Mouse (Mus musculus) left cerebral cortex, postnatal 25 days (tissue): ENCODE data around the gene Magi2. TPM values are rescaled to one million over a fixed set of nuclear protein-coding genes. Genes with fewer than 3 reads are reported as not detected.
"Not testable (repeated sequence)": the region's sequence is repeated elsewhere in the genome, so short reads cannot be mapped to it uniquely, and the experiment has no call there.

ENCODE experiments used
- DNase-seq, 2 experiments: peaks; one replicate each; pipeline ENCODE4 v3.0.0; 2022; ENCODE audit warnings: low spot score in 2 of 2, mixed read lengths in 1 of 2
- intact Hi-C: fragments of 180-260 bp; cut with DNase I; formaldehyde crosslinking; loops from one replicate; pipeline ENCODE4 v1.15.1; 2025
- total RNA-seq, 2 experiments: library from RNA; stranded (reverse); gene quantifications; 2 replicates each; pipeline ENCODE4 v1.2.3; 2021

The Magi2 gene
- total RNA-seq, 2 experiments from 2014 or later, result 118 to 120 TPM

- DNase-seq, intact Hi-C loops: not testable (repeated sequence)
Observed at GRCm38 (mm10) chr5:20272680-20273079, 1045.8 kb downstream of the Magi2 start.

- peak in 1 of 2 experiments; percentile 37 for DNase-seq
- intact Hi-C loops, result no loop called here
Observed at GRCm38 (mm10) chr5:20275632-20276031, 1048.8 kb downstream of the Magi2 start.

- no peak for DNase-seq
- intact Hi-C loops, result no loop called here
Observed at GRCm38 (mm10) chr5:20285080-20285840, 1058.4 kb downstream of the Magi2 start.

- intact Hi-C loops, result no loop called here
- DNase-seq, result no peak
Observed at GRCm38 (mm10) chr5:20294521-20294920, 1067.7 kb downstream of the Magi2 start.

GRCm38 (mm10) chr5:20299816-20300215 is 1073.0 kb downstream of the Magi2 start:
- no peak for DNase-seq
- intact Hi-C loops, result loop anchor here (5.0 kb wide), 2 partner anchors 73 to 147 kb away; no protein-coding TSS in a partner anchor

- DNase-seq, result peak in 1 of 2 experiments; percentile 74
- intact Hi-C loops, result loop anchor here (5.0 kb wide), 2 partner anchors 76 to 144 kb away; no protein-coding TSS in a partner anchor
Observed at GRCm38 (mm10) chr5:20303056-20303965, 1076.5 kb downstream of the Magi2 start.

GRCm38 (mm10) chr5:20320970-20321369 is 1094.1 kb downstream of the Magi2 start:
- no peak for DNase-seq
- intact Hi-C loops, result no loop called here

GRCm38 (mm10) chr5:20325290-20325689 is 1098.5 kb downstream of the Magi2 start:
- intact Hi-C loops, result no loop called here
- DNase-seq, result no peak

- DNase-seq, result peak in 1 of 2 experiments; percentile 20
- intact Hi-C loops, result no loop called here
Observed at GRCm38 (mm10) chr5:20328901-20329300, 1102.1 kb downstream of the Magi2 start.

GRCm38 (mm10) chr5:20330025-20330424 is 1103.2 kb downstream of the Magi2 start:
- intact Hi-C loops, result no loop called here
- DNase-seq, result peak in 1 of 2 experiments; percentile 33

- intact Hi-C loops, result no loop called here
- DNase-seq, result no peak
Observed at GRCm38 (mm10) chr5:20332574-20332973, 1105.7 kb downstream of the Magi2 start.

GRCm38 (mm10) chr5:20334549-20334948 is 1107.7 kb downstream of the Magi2 start:
- intact Hi-C loops, result no loop called here
- DNase-seq, result no peak

GRCm38 (mm10) chr5:20352941-20353340 is 1126.1 kb downstream of the Magi2 start:
- intact Hi-C loops, result no loop called here
- DNase-seq, result no peak

GRCm38 (mm10) chr5:20358437-20358836 is 1131.6 kb downstream of the Magi2 start:
- intact Hi-C loops, result no loop called here
- no peak for DNase-seq

- intact Hi-C loops, result no loop called here
- DNase-seq, result no peak
Observed at GRCm38 (mm10) chr5:20359021-20359420, 1132.2 kb downstream of the Magi2 start.

- no peak for DNase-seq
- intact Hi-C loops, result no loop called here
Observed at GRCm38 (mm10) chr5:20362154-20362553, 1135.3 kb downstream of the Magi2 start.

- DNase-seq, result peak; percentile 41 to 73
- intact Hi-C loops, result no loop called here
Observed at GRCm38 (mm10) chr5:20363216-20363615, 1136.4 kb downstream of the Magi2 start.

- peak in 1 of 2 experiments; percentile 67 for DNase-seq
- intact Hi-C loops, result no loop called here
Observed at GRCm38 (mm10) chr5:20373586-20373985, 1146.8 kb downstream of the Magi2 start.

- intact Hi-C loops, result no loop called here
- DNase-seq, result no peak
Observed at GRCm38 (mm10) chr5:20378071-20378800, 1151.4 kb downstream of the Magi2 start.

- peak in 1 of 2 experiments; percentile 18 for DNase-seq
- intact Hi-C loops, result no loop called here
Observed at GRCm38 (mm10) chr5:20404533-20404932, 1177.7 kb downstream of the Magi2 start.
